Mouse (Mus musculus): Measurements from ENCODE around the gene Fggy. TPM values are rescaled to one million over a fixed set of nuclear protein-coding genes. Genes with fewer than 3 reads are reported as not detected.

Fggy gene
- polyA plus RNA-seq, 1 experiment from 2014 or later: 9.0 TPM

GRCm38 (mm10) chr4:95603254-95603653 lies 45.9 kb downstream of the Fggy start:
- no peaks in the 10 kb centered on the region for H3K27me3 ChIP-seq (replicated peaks)
- no peaks in the 10 kb centered on the region for H3K9me3 ChIP-seq

DNA sequence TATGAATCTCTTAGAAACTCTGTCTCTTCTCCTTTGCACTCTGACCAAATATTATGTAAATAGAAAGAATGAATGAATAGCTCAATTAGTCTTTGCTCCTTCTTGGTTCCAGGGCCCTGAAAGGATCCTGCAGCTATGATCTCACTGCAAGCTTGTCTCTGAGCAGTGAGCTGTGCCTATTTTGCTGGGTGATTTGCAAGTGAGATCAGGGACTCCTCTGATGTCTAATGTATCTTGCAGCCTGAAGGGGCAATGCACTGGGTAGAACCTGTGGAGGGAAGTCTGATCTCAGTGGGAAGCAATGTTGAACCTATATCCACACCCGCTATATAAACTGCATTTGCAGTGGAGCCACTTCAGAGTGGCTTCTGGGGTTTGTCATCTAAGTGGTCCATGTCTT lies 53.4 kb downstream of the Fggy start:
- Histone ChIP-seq H3K4me2 (replicated peaks) (no peak overlapping the region), H3K36me3 (no peaks in the 10 kb centered on the region), H3K4me1 (no peaks in the 10 kb centered on the region), H3K4me3 (no peak overlapping the region), H3K9ac (no peak overlapping the region), H3K27ac (no peak overlapping the region), H3K27me3 (replicated peaks) (no peaks in the 10 kb centered on the region), H3K9me3 (no peaks in the 10 kb centered on the region)
- WGBS: 95% methylated on average over 1 of the region's 1 CpGs
- ATAC-seq (ENCODE audit: low FRiP score, low read depth): no peak

More at GRCm38 (mm10) chr4:95603254-95603653, 45.9 kb downstream of the Fggy start:
- WGBS: 89% methylated on average over 1 of the region's 1 CpGs
- H3K27ac ChIP-seq: no peak overlapping the region
- no peak for ATAC-seq (ENCODE audit: low FRiP score, low read depth)
- no peak overlapping the region for H3K4me2 ChIP-seq (replicated peaks)
- no peaks in the 10 kb centered on the region for H3K4me1 ChIP-seq
- no peaks in the 10 kb centered on the region for H3K36me3 ChIP-seq
- H3K4me3 ChIP-seq: no peak overlapping the region
- H3K9ac ChIP-seq: no peak overlapping the region

DNA sequence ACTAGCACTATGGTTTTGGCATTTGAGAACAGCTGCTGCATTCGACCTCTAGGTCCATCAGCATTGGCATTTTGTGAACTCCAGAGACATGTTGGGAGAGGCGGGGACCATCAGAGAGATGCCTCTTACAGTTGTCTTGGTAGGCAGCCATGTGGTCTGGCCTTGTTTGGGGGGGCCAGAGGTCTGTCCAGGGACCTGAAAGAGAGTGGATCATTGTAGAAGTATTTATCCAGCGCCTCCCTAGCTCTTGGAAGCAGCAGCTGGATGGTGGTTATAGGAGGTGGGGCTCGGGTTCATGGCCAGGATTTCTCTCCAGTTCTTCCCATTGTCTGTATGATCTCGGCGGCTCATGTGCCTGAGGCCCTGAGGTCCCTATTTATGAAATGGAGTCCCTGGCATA lies 54.1 kb downstream of the Fggy start:
- Histone ChIP-seq H3K4me3 (no peak overlapping the region), H3K36me3 (no peaks in the 10 kb centered on the region), H3K4me2 (replicated peaks) (no peak overlapping the region), H3K27ac (no peak overlapping the region), H3K9ac (no peak overlapping the region), H3K9me3 (no peaks in the 10 kb centered on the region), H3K4me1 (no peaks in the 10 kb centered on the region), H3K27me3 (replicated peaks) (no peaks in the 10 kb centered on the region)
- 85% methylated on average over 6 of the region's 6 CpGs for WGBS
- ATAC-seq (ENCODE audit: low FRiP score, low read depth): no peak

GRCm38 (mm10) chr4:95621046-95621445 lies 63.7 kb downstream of the Fggy start:
- H3K27ac ChIP-seq: no peak overlapping the region
- H3K9ac ChIP-seq: no peak overlapping the region
- no peak for ATAC-seq (ENCODE audit: low FRiP score, low read depth)
- no peaks in the 10 kb centered on the region for H3K27me3 ChIP-seq (replicated peaks)
- H3K36me3 ChIP-seq: no peaks in the 10 kb centered on the region
- no peaks in the 10 kb centered on the region for H3K4me1 ChIP-seq
- no peak overlapping the region for H3K4me3 ChIP-seq
- no peaks in the 10 kb centered on the region for H3K9me3 ChIP-seq
- WGBS: 87% methylated on average over 3 of the region's 3 CpGs
- no peak overlapping the region for H3K4me2 ChIP-seq (replicated peaks)

- H3K27me3 ChIP-seq (replicated peaks): no peaks in the 10 kb centered on the region
- H3K27ac ChIP-seq: no peak overlapping the region
- H3K4me3 ChIP-seq: no peak overlapping the region
- no peaks in the 10 kb centered on the region for H3K4me1 ChIP-seq
- WGBS: 93% methylated on average over 3 of the region's 3 CpGs
- no peak for ATAC-seq (ENCODE audit: low FRiP score, low read depth)
- H3K9me3 ChIP-seq: no peaks in the 10 kb centered on the region
- no peak overlapping the region for H3K9ac ChIP-seq
- no peaks in the 10 kb centered on the region for H3K36me3 ChIP-seq
- H3K4me2 ChIP-seq (replicated peaks): no peak overlapping the region
Measured at GRCm38 (mm10) chr4:95624696-95625095, 67.4 kb downstream of the Fggy start.

DNA sequence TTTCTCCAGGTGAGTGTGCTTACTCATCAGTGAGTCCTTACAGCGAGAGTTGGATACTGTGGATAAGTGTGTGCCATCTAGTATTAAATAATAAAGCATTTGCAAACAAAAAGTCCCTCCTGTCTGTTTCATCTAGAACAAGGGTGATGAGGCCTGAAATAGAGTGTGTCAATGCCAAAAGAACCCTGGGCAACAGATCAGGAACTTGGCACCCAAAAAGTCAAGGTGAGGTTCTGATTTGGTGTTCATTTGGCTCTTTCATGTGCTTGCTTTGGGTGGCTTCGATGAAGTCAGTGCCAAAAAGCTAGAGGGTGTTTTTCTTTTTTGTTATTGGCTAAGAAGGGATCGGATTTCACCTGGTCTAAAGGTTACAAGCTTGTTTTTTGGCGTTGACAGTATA lies 68.3 kb downstream of the Fggy start:
- Histone ChIP-seq H3K9ac (no peak overlapping the region), H3K4me2 (replicated peaks) (no peak overlapping the region), H3K4me1 (no peaks in the 10 kb centered on the region), H3K27me3 (replicated peaks) (no peaks in the 10 kb centered on the region), H3K4me3 (no peak overlapping the region), H3K9me3 (no peaks in the 10 kb centered on the region), H3K36me3 (no peaks in the 10 kb centered on the region), H3K27ac (no peak overlapping the region)
- 74% methylated on average over 4 of the region's 4 CpGs for WGBS
- no peak for ATAC-seq (ENCODE audit: low FRiP score, low read depth)

GRCm38 (mm10) chr4:95626186-95626585 lies 68.9 kb downstream of the Fggy start:
- Histone ChIP-seq H3K9ac (no peak overlapping the region), H3K9me3 (no peaks in the 10 kb centered on the region), H3K4me1 (no peaks in the 10 kb centered on the region), H3K27ac (no peak overlapping the region), H3K36me3 (no peaks in the 10 kb centered on the region), H3K4me2 (replicated peaks) (no peak overlapping the region), H3K27me3 (replicated peaks) (no peaks in the 10 kb centered on the region), H3K4me3 (no peak overlapping the region)
- ATAC-seq (ENCODE audit: low FRiP score, low read depth): no peak
- WGBS: 91% methylated on average over 3 of the region's 3 CpGs

GRCm38 (mm10) chr4:95634903-95635302 lies 77.6 kb downstream of the Fggy start:
- no peaks in the 10 kb centered on the region for H3K27me3 ChIP-seq (replicated peaks)
- H3K36me3 ChIP-seq: no peaks in the 10 kb centered on the region
- peaks cover 6% of the 10 kb centered on the region; the same call in 1 of the 2 replicates for H3K4me1 ChIP-seq
- no peak overlapping the region for H3K4me3 ChIP-seq
- H3K4me2 ChIP-seq (replicated peaks): no peak overlapping the region
- no peak overlapping the region for H3K9ac ChIP-seq
- 74% methylated on average over 3 of the region's 3 CpGs for WGBS
- H3K9me3 ChIP-seq: no peaks in the 10 kb centered on the region
- no peak for ATAC-seq (ENCODE audit: low FRiP score, low read depth)
- H3K27ac ChIP-seq: no peak overlapping the region

- Histone ChIP-seq H3K9ac (no peak overlapping the region), H3K4me1 (peaks cover 6% of the 10 kb centered on the region; the same call in 1 of the 2 replicates), H3K4me2 (replicated peaks) (no peak overlapping the region), H3K27me3 (replicated peaks) (no peaks in the 10 kb centered on the region), H3K36me3 (no peaks in the 10 kb centered on the region), H3K27ac (no peak overlapping the region), H3K9me3 (no peaks in the 10 kb centered on the region), H3K4me3 (no peak overlapping the region)
- 0 out of 2 replicates have a peak, but pooled peaks have one; percentile 33 for ATAC-seq (ENCODE audit: low FRiP score, low read depth)
- 24% methylated on average over 7 of the region's 7 CpGs for WGBS
Measured at GRCm38 (mm10) chr4:95636937-95637749, 79.8 kb downstream of the Fggy start.

GRCm38 (mm10) chr4:95638063-95638462 lies 80.8 kb downstream of the Fggy start:
- 50% methylated on average over 3 of the region's 3 CpGs for WGBS
- H3K4me2 ChIP-seq (replicated peaks): no peak overlapping the region
- ATAC-seq (ENCODE audit: low FRiP score, low read depth): no peak
- H3K27me3 ChIP-seq (replicated peaks): no peaks in the 10 kb centered on the region
- peaks cover 6% of the 10 kb centered on the region; the same call in 1 of the 2 replicates for H3K4me1 ChIP-seq
- H3K9ac ChIP-seq: no peak overlapping the region
- no peaks in the 10 kb centered on the region for H3K9me3 ChIP-seq
- H3K27ac ChIP-seq: no peak overlapping the region
- no peaks in the 10 kb centered on the region for H3K36me3 ChIP-seq
- no peak overlapping the region for H3K4me3 ChIP-seq

- peaks cover 12% of the 10 kb centered on the region for H3K4me1 ChIP-seq
- no peak overlapping the region for H3K4me2 ChIP-seq (replicated peaks)
- H3K36me3 ChIP-seq: no peaks in the 10 kb centered on the region
- no peak overlapping the region for H3K9ac ChIP-seq
- no peak overlapping the region for H3K4me3 ChIP-seq
- WGBS: 69% methylated on average over 1 of the region's 1 CpGs
- no peak for ATAC-seq (ENCODE audit: low FRiP score, low read depth)
- no peaks in the 10 kb centered on the region for H3K27me3 ChIP-seq (replicated peaks)
- no peak overlapping the region for H3K27ac ChIP-seq
- no peaks in the 10 kb centered on the region for H3K9me3 ChIP-seq
Measured at GRCm38 (mm10) chr4:95640831-95641230, 83.5 kb downstream of the Fggy start.

DNA sequence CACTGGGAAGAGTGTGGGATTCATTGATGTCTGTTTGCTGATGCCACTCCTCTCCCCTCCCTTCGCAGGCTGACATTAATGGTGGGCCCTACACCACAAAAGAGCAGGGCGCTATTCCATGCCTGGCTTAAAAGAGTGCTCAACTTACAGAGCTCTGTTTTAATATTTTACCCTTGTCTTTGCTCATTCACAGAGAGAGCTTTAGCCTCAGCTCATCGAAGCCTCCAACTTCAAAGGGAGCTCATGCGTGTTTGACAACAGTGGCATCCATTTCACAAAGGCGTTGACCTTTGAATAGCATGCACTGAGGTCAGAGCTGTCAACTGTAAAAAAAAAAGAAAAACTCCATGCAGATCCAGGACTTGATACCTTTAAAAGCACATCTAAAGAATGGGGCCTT lies 86.7 kb downstream of the Fggy start:
- no peak overlapping the region for H3K4me2 ChIP-seq (replicated peaks)
- no peak for ATAC-seq (ENCODE audit: low FRiP score, low read depth)
- H3K4me3 ChIP-seq: no peak overlapping the region
- H3K36me3 ChIP-seq: no peaks in the 10 kb centered on the region
- no peaks in the 10 kb centered on the region for H3K9me3 ChIP-seq
- H3K4me1 ChIP-seq: peaks cover 5% of the 10 kb centered on the region; the same call in 1 of the 2 replicates
- 12% methylated on average over 5 of the region's 5 CpGs for WGBS
- no peak overlapping the region for H3K9ac ChIP-seq
- no peak overlapping the region for H3K27ac ChIP-seq
- no peaks in the 10 kb centered on the region for H3K27me3 ChIP-seq (replicated peaks)
